Mouse (Mus musculus): ENCODE measurements around the gene Hspa12b.

DNA sequence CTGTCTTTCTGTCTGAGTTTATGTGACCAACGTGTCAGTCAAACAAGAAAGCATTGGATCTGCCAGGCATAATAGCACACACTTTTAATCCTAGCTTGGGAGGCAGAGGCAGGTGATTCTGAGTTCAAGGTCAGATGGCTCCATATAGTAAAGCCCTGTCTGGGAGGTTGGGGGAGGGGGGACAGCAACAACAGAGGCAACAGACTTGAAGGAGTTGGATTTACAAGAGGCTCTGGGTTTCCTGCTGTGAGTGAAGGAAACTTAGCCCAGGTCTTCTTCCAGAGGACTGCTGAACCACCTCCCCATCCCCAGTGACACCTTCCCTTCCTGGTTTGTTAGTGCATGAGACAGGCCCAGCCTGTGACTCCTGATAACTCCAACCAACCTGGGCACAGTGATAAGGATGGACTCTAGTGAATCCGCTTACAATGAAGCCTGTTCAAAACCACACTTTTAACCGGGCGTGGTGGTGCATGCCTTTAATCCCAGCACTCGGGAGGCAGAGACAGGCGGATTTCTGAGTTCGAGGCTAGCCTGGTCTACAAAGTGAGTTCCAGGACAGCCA, 25.2 kb downstream of the Hspa12b start:
- TF ChIP-seq CTCF (conservative IDR thresholded peaks at IDR 0.05; ENCODE audit: insufficient read depth, insufficient read length, low read depth, low read length) (no peak), POLR2A (IDR thresholded peaks at IDR 0.05; ENCODE audit: low read depth, low read length) (no peak)

Data from kidney, adult 2 months (tissue).